7 mouse cellular contexts compared by ENCODE assay signal in genomic region chr15:27467081-27467491, GRCm38 (mm10). TPM values are rescaled to one million over a fixed set of nuclear protein-coding genes. Genes with fewer than 3 reads are reported as not detected.
DNase-seq lines count a peak whose midpoint lies in the region; ATAC-seq lines count a peak whose summit lies in the region.

No protein-coding gene starts in this region.

- peak overlapping the region; percentile 83 for H3K9ac ChIP-seq in lung, embryonic 16.5 days (ENCODE audit: low read length)
- H3K9ac ChIP-seq in embryonic facial prominence, embryonic 12.5 days: peak overlapping the region; percentile 77
- peak overlapping the region; percentile 66 for H3K9ac ChIP-seq in intestine, embryonic 14.5 days (ENCODE audit: low read length)
- H3K9ac ChIP-seq in neural tube, embryonic 12.5 days: peak overlapping the region; percentile 79

- H3K36me3 ChIP-seq in lung, embryonic 16.5 days (ENCODE audit: control insufficient read depth, insufficient read depth, low read length): no peaks in the 10 kb centered on the region
- H3K36me3 ChIP-seq in embryonic facial prominence, embryonic 12.5 days: no peaks in the 10 kb centered on the region
- no peaks in the 10 kb centered on the region for H3K36me3 ChIP-seq in intestine, embryonic 14.5 days (ENCODE audit: control insufficient read depth, insufficient read depth, low read length)
- no peaks in the 10 kb centered on the region for H3K36me3 ChIP-seq in neural tube, embryonic 12.5 days

- H3K27ac ChIP-seq in lung, embryonic 16.5 days (ENCODE audit: low read length): peak overlapping the region; percentile 46
- peak overlapping the region; percentile 75 for H3K27ac ChIP-seq in embryonic facial prominence, embryonic 12.5 days
- peak overlapping the region; percentile 66 for H3K27ac ChIP-seq in intestine, embryonic 14.5 days (ENCODE audit: low read depth)
- peak overlapping the region; percentile 90 for H3K27ac ChIP-seq in neural tube, embryonic 12.5 days

- no peaks in the 10 kb centered on the region for H3K9me3 ChIP-seq in lung, embryonic 16.5 days (ENCODE audit: control insufficient read depth, low read length)
- H3K9me3 ChIP-seq in embryonic facial prominence, embryonic 12.5 days: no peaks in the 10 kb centered on the region
- H3K9me3 ChIP-seq in intestine, embryonic 14.5 days (ENCODE audit: control insufficient read depth, low read length): no peaks in the 10 kb centered on the region
- H3K9me3 ChIP-seq in neural tube, embryonic 12.5 days: no peaks in the 10 kb centered on the region

- no peak for ATAC-seq in lung, embryonic 16.5 days (ENCODE audit: low read depth)
- ATAC-seq in embryonic facial prominence, embryonic 12.5 days (ENCODE audit: insufficient number of reproducible peaks, insufficient read depth, low FRiP score, low TSS enrichment): no peak; the same call in 1 of the 2 replicates
- ATAC-seq in intestine, embryonic 14.5 days (replicated peaks; ENCODE audit: low FRiP score, low TSS enrichment, low read depth): no peak
- peak; percentile 58; the same call in 1 of the 2 replicates for ATAC-seq in neural tube, embryonic 12.5 days (ENCODE audit: low FRiP score, low read depth)

- DNase-seq in lung, postnatal 4 days: no peak
- DNase-seq in intestine, embryonic 14.5 days (ENCODE audit: low spot score): peak; percentile 57
- DNase-seq in T-cell, adult 2 months (ENCODE audit: low spot score): no peak
- no peak for DNase-seq in right cerebral cortex, adult 18-20 months

- under 1% methylated on average over 25 of the region's 25 CpGs for WGBS in lung, embryonic 16.5 days
- under 1% methylated on average over 25 of the region's 25 CpGs for WGBS in embryonic facial prominence, embryonic 12.5 days
- under 1% methylated on average over 25 of the region's 25 CpGs for WGBS in intestine, embryonic 14.5 days
- WGBS in neural tube, embryonic 12.5 days: 1% methylated on average over 25 of the region's 25 CpGs

- H3K4me3 ChIP-seq in lung, embryonic 16.5 days (ENCODE audit: low read length): peak overlapping the region; percentile 80
- peak overlapping the region; percentile 69 for H3K4me3 ChIP-seq in embryonic facial prominence, embryonic 12.5 days
- H3K4me3 ChIP-seq in intestine, embryonic 14.5 days (ENCODE audit: low read depth, low read length): peak overlapping the region; percentile 63
- peak overlapping the region; percentile 65 for H3K4me3 ChIP-seq in neural tube, embryonic 12.5 days

- H3K4me2 ChIP-seq in lung, embryonic 16.5 days (ENCODE audit: low read depth, low read length): peak overlapping the region; percentile 95
- peak overlapping the region; percentile 85 for H3K4me2 ChIP-seq in embryonic facial prominence, embryonic 12.5 days (replicated peaks)
- H3K4me2 ChIP-seq in intestine, embryonic 14.5 days (ENCODE audit: low read length): peak overlapping the region; percentile 85
- peak overlapping the region; percentile 78 for H3K4me2 ChIP-seq in neural tube, embryonic 12.5 days (replicated peaks)

- peaks cover 2% of the 10 kb centered on the region for H3K27me3 ChIP-seq in lung, embryonic 16.5 days (ENCODE audit: control insufficient read depth, insufficient read depth, low read depth, low read length)
- H3K27me3 ChIP-seq in embryonic facial prominence, embryonic 12.5 days: no peaks in the 10 kb centered on the region
- no peaks in the 10 kb centered on the region for H3K27me3 ChIP-seq in intestine, embryonic 14.5 days (replicated peaks; ENCODE audit: control insufficient read depth, insufficient read depth, low read length)
- H3K27me3 ChIP-seq in neural tube, embryonic 12.5 days (replicated peaks): no peaks in the 10 kb centered on the region

- H3K4me1 ChIP-seq in lung, embryonic 16.5 days (replicated peaks; ENCODE audit: control insufficient read depth, insufficient read depth, low read length): peaks cover 2% of the 10 kb centered on the region; the same call in 1 of the 2 replicates
- H3K4me1 ChIP-seq in embryonic facial prominence, embryonic 12.5 days: peaks cover 4% of the 10 kb centered on the region; the same call in 1 of the 2 replicates
- no peaks in the 10 kb centered on the region; the same call in 1 of the 2 replicates for H3K4me1 ChIP-seq in intestine, embryonic 14.5 days (replicated peaks; ENCODE audit: control insufficient read depth, insufficient read depth, low read length)
- peaks cover under 1% of the 10 kb centered on the region; the same call in 1 of the 2 replicates for H3K4me1 ChIP-seq in neural tube, embryonic 12.5 days

RNA-seq across cellular contexts. Expression of gene Ank, which starts 0.6 kb away (rescaled TPM):
- polyA plus RNA-seq in lung, embryonic 16.5 days (2015; fragmentation: Nextera tagmentation; extraction: Ambion mirVana): 5.0 and 5.7 TPM in 2 replicates
- polyA plus RNA-seq in embryonic facial prominence, embryonic 12.5 days (2016; fragmentation: Nextera tagmentation; extraction: Ambion mirVana): 9.7 and 9.8 TPM in 2 replicates
- 13.8 and 16.5 TPM in 2 replicates for polyA plus RNA-seq in intestine, embryonic 14.5 days (2014; fragmentation: Nextera tagmentation; extraction: Ambion mirVana)
- polyA plus RNA-seq in neural tube, embryonic 12.5 days (2016; fragmentation: Nextera tagmentation; extraction: Ambion mirVana): 12.3 and 13.6 TPM in 2 replicates
